Mouse (Mus musculus) limb, embryonic 10.5 days (tissue): ENCODE measurements around the gene Ccdc151. TPM values are rescaled to one million over a fixed set of nuclear protein-coding genes. Genes with fewer than 3 reads are reported as not detected.

Experiments used
- DNase-seq: peaks from one replicate; pipeline ENCODE4 v3.0.0-alpha.2; 2017; ENCODE audit warnings: low spot score
- H3K27ac ChIP-seq: fragments of 300-500 bp; sonication (generic); 2 replicates; pipeline ENCODE4 v1.5.1; 2016; ENCODE audit warnings: mild to moderate bottlenecking
- H3K27me3 ChIP-seq: fragments of 300-500 bp; sonication (generic); 2 replicates; pipeline ENCODE4 v1.6.1; 2016; ENCODE audit warnings: low read depth, mild to moderate bottlenecking; ENCODE audit not compliant: poor library complexity, severe bottlenecking
- H3K36me3 ChIP-seq: fragments of 300-500 bp; sonication (generic); 2 replicates; pipeline ENCODE4 v1.6.1; 2016; ENCODE audit warnings: mild to moderate bottlenecking, moderate library complexity
- H3K4me1 ChIP-seq: fragments of 300-500 bp; sonication (generic); 2 replicates; pipeline ENCODE4 v1.6.1; 2016
- H3K4me3 ChIP-seq: fragments of 300-500 bp; sonication (generic); 2 replicates; pipeline ENCODE4 v1.5.1; 2016; ENCODE audit warnings: mild to moderate bottlenecking, moderate library complexity
- H3K9me3 ChIP-seq: fragments of 300-500 bp; sonication (generic); replicated peaks from 2 replicates; pipeline ENCODE4 v1.6.1; 2016; ENCODE audit warnings: mild to moderate bottlenecking
- WGBS: fragments of 180-500 bp; shearing (Covaris S2); methylation state at CpG from one replicate; pipeline ENCODE4 v1.1.7; 2016; 5-methylcytosine and 5-hydroxymethylcytosine counted together
- polyA plus RNA-seq: library from polyadenylated mRNA; unstranded; fragments of >200 nt; fragmentation: Nextera tagmentation; extraction: Ambion mirVana; gene quantifications from 2 replicates; pipeline ENCODE4 v1.2.1, GENCODE M21; 2016

The Ccdc151 gene
- polyA plus RNA-seq, 1 experiment from 2014 or later, result 2.0 TPM

GRCm38 (mm10) chr9:21988421-21989101 is 13.9 kb downstream of the Ccdc151 start:
- H3K27ac ChIP-seq, result 0 out of 2 replicates have a peak overlapping the region, but pooled peaks have one; percentile 40
- 2% methylated on average over 32 of the region's 32 CpGs for WGBS

GRCm38 (mm10) chr9:21987592-21988342 is 14.7 kb downstream of the Ccdc151 start:
- Histone ChIP-seq H3K4me1 (peaks cover 30% of the 10 kb centered on the region), H3K27ac (no peak overlapping the region), H3K27me3 (peaks cover 97% of the 10 kb centered on the region), H3K9me3 (no peaks in the 10 kb centered on the region), H3K4me3 (peak overlapping the region; percentile 59), H3K36me3 (no peaks in the 10 kb centered on the region)
- no peak for DNase-seq
- 9% methylated on average over 36 of the region's 36 CpGs for WGBS

More at GRCm38 (mm10) chr9:21988421-21989101, 13.9 kb downstream of the Ccdc151 start:
- Histone ChIP-seq H3K4me3 (peak overlapping the region; percentile 59), H3K36me3 (no peaks in the 10 kb centered on the region), H3K27me3 (peaks cover 100% of the 10 kb centered on the region), H3K4me1 (peaks cover 30% of the 10 kb centered on the region), H3K9me3 (no peaks in the 10 kb centered on the region)
- peak; percentile 62 for DNase-seq

GRCm38 (mm10) chr9:21983911-21984310 is 18.5 kb downstream of the Ccdc151 start:
- H3K27ac ChIP-seq, result no peak overlapping the region
- H3K4me1 ChIP-seq, result peaks cover 12% of the 10 kb centered on the region
- WGBS, result 31% methylated on average over 3 of the region's 3 CpGs
- no peak for DNase-seq
- peaks cover 5% of the 10 kb centered on the region; the same call in 1 of the 2 replicates for H3K36me3 ChIP-seq
- no peak overlapping the region for H3K4me3 ChIP-seq
- no peaks in the 10 kb centered on the region for H3K9me3 ChIP-seq
- peaks cover 66% of the 10 kb centered on the region for H3K27me3 ChIP-seq

- Histone ChIP-seq H3K4me3 (no peak overlapping the region), H3K27me3 (peaks cover 13% of the 10 kb centered on the region), H3K4me1 (no peaks in the 10 kb centered on the region), H3K9me3 (no peaks in the 10 kb centered on the region), H3K36me3 (peaks cover 8% of the 10 kb centered on the region; the same call in 1 of the 2 replicates), H3K27ac (no peak overlapping the region)
- 94% methylated on average over 4 of the region's 4 CpGs for WGBS
- no peak for DNase-seq
These were observed 23.9 kb downstream of the Ccdc151 start for GRCm38 (mm10) chr9:21978398-21979128.

GRCm38 (mm10) chr9:21977972-21978371 is 24.5 kb downstream of the Ccdc151 start:
- 18% methylated on average over 2 of the region's 2 CpGs for WGBS
- peak; percentile 51 for DNase-seq
- peaks cover 8% of the 10 kb centered on the region; the same call in 1 of the 2 replicates for H3K27me3 ChIP-seq
- no peak overlapping the region for H3K4me3 ChIP-seq
- no peak overlapping the region for H3K27ac ChIP-seq
- H3K36me3 ChIP-seq, result peaks cover 8% of the 10 kb centered on the region; the same call in 1 of the 2 replicates
- H3K4me1 ChIP-seq, result no peaks in the 10 kb centered on the region
- H3K9me3 ChIP-seq, result no peaks in the 10 kb centered on the region

GRCm38 (mm10) chr9:21977331-21977730 is 25.1 kb downstream of the Ccdc151 start:
- DNase-seq, result no peak
- 93% methylated on average over 5 of the region's 5 CpGs for WGBS
- Histone ChIP-seq H3K36me3 (peaks cover 8% of the 10 kb centered on the region; the same call in 1 of the 2 replicates), H3K4me3 (no peak overlapping the region), H3K4me1 (no peaks in the 10 kb centered on the region), H3K27me3 (peaks cover 8% of the 10 kb centered on the region; the same call in 1 of the 2 replicates), H3K27ac (no peak overlapping the region), H3K9me3 (no peaks in the 10 kb centered on the region)

- no peaks in the 10 kb centered on the region for H3K9me3 ChIP-seq
- DNase-seq, result no peak
- peaks cover 8% of the 10 kb centered on the region; the same call in 1 of the 2 replicates for H3K27me3 ChIP-seq
- WGBS, result 90% methylated on average over 10 of the region's 10 CpGs
- H3K27ac ChIP-seq, result no peak overlapping the region
- peaks cover 8% of the 10 kb centered on the region; the same call in 1 of the 2 replicates for H3K36me3 ChIP-seq
- no peak overlapping the region for H3K4me3 ChIP-seq
- H3K4me1 ChIP-seq, result no peaks in the 10 kb centered on the region
These were observed 25.7 kb downstream of the Ccdc151 start for GRCm38 (mm10) chr9:21976626-21977175.

- WGBS, result 90% methylated on average over 4 of the region's 4 CpGs
- Histone ChIP-seq H3K36me3 (0 out of 2 replicates have a peak, but pooled peaks cover 3% of the 10 kb centered on the region), H3K4me3 (no peak overlapping the region), H3K4me1 (peaks cover 4% of the 10 kb centered on the region), H3K27ac (no peak overlapping the region), H3K27me3 (peaks cover under 1% of the 10 kb centered on the region; the same call in 1 of the 2 replicates), H3K9me3 (no peaks in the 10 kb centered on the region)
- no peak for DNase-seq
These were observed 33.1 kb downstream of the Ccdc151 start for GRCm38 (mm10) chr9:21969304-21969703.

- no peak for DNase-seq
- Histone ChIP-seq H3K4me3 (no peak overlapping the region), H3K9me3 (no peaks in the 10 kb centered on the region), H3K27ac (no peak overlapping the region), H3K4me1 (peaks cover 4% of the 10 kb centered on the region), H3K36me3 (0 out of 2 replicates have a peak, but pooled peaks cover 1% of the 10 kb centered on the region), H3K27me3 (peaks cover 4% of the 10 kb centered on the region)
- 74% methylated on average over 6 of the region's 6 CpGs for WGBS
These were observed 33.6 kb downstream of the Ccdc151 start for GRCm38 (mm10) chr9:21968883-21969282.

- Histone ChIP-seq H3K27ac (peak within 1 kb of the TSS; percentile 72), H3K9me3 (no peaks in the 10 kb centered on the region), H3K4me3 (peak within 1 kb of the TSS; percentile 54), H3K27me3 (peaks cover 59% of the 10 kb centered on the region), H3K36me3 (peaks cover 7% of the 10 kb centered on the region; the same call in 1 of the 2 replicates), H3K4me1 (peaks cover 46% of the 10 kb centered on the region)
- WGBS, result 24% methylated on average over 8 of the region's 8 CpGs
- DNase-seq, result peak; percentile 59
These were observed 39.0 kb downstream of the Ccdc151 start, which contains the start of gene Epor for GRCm38 (mm10) chr9:21963417-21963816. Epor (minus strand) TSS chr9:21963506.

- H3K27me3 ChIP-seq, result peaks cover 61% of the 10 kb centered on the region
- peaks cover 42% of the 10 kb centered on the region for H3K4me1 ChIP-seq
- H3K9me3 ChIP-seq, result no peaks in the 10 kb centered on the region
- peak overlapping the region; percentile 54 for H3K4me3 ChIP-seq
- 3% methylated on average over 34 of the region's 34 CpGs for WGBS
- H3K36me3 ChIP-seq, result peaks cover 12% of the 10 kb centered on the region
- peak; percentile 78 for DNase-seq
- peak overlapping the region; percentile 72 for H3K27ac ChIP-seq
These were observed 39.9 kb downstream of the Ccdc151 start for GRCm38 (mm10) chr9:21962416-21963059.

- H3K27ac ChIP-seq, result peak overlapping the region; percentile 72
- H3K36me3 ChIP-seq, result peaks cover 16% of the 10 kb centered on the region
- WGBS, result under 1% methylated on average over 15 of the region's 15 CpGs
- H3K4me1 ChIP-seq, result peaks cover 42% of the 10 kb centered on the region
- H3K9me3 ChIP-seq, result no peaks in the 10 kb centered on the region
- H3K4me3 ChIP-seq, result peak overlapping the region; percentile 54
- peak; percentile 63 for DNase-seq
- H3K27me3 ChIP-seq, result peaks cover 61% of the 10 kb centered on the region
These were observed 40.4 kb downstream of the Ccdc151 start for GRCm38 (mm10) chr9:21962010-21962409.
